Comparison of ENCODE assay signal across 17 mouse cellular contexts in the genomic region with DNA sequence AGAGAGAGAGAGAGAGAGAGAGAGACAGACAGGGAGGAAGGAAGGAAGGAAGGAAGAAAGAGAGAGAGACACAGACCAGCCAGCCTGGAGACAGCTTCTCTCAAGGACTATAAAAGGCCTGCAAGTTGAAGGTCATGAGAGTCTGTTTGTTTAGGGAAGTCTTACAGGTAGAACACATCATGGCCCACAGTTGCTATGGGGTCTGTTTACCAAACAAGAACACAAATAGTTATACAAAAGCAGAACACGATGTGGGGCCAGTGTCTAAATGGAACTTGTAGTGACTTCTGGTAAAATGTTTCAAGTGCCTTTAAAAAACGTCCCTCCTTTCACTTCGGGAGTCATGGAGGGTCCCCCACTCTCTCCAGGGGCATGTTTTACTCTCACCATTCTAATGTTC.
DNase-seq lines count a peak whose midpoint lies in the region; TF ChIP-seq lines count a peak whose summit lies in the region.
"Had no signal": no experiment of that assay in that cellular context is flagged by ENCODE, and none has a peak within 500 bp of the region (broad histone marks: within the 10 kb centered on the region; RNA-seq: fewer than 3 reads in every experiment).

No protein-coding gene starts in this region.

- intact Hi-C loops in heart, postnatal 25 days (cut with DNase I) = no loop called here

- peaks cover 17% of the 10 kb centered on the region; the same call in 1 of the 2 replicates for H3K36me3 ChIP-seq in heart, embryonic 10.5 days
- no peaks in the 10 kb centered on the region for H3K36me3 ChIP-seq in testis, adult 2 months (ENCODE audit: control insufficient read depth, insufficient read depth, low read length)
- peaks cover 9% of the 10 kb centered on the region for H3K36me3 ChIP-seq in embryonic facial prominence, embryonic 10.5 days (replicated peaks)
- H3K36me3 ChIP-seq: embryonic facial prominence, embryonic 15.5 days; forebrain, embryonic 15.5 days; hindbrain, embryonic 15.5 days; limb, embryonic 15.5 days had no signal

- H3K4me3 ChIP-seq in heart, embryonic 10.5 days = no peak overlapping the region
- H3K4me3 ChIP-seq in testis, adult 2 months (ENCODE audit: control insufficient read depth, low read depth, low read length) = no peak overlapping the region
- no peak overlapping the region for H3K4me3 ChIP-seq in embryonic facial prominence, embryonic 10.5 days
- H3K4me3 ChIP-seq: embryonic facial prominence, embryonic 15.5 days; forebrain, embryonic 15.5 days; hindbrain, embryonic 15.5 days; limb, embryonic 15.5 days had no signal

- peak overlapping the region; percentile 77 for H3K27ac ChIP-seq in heart, embryonic 10.5 days
- H3K27ac ChIP-seq in testis, adult 2 months (ENCODE audit: control insufficient read depth, insufficient read depth, low read depth, low read length) = peak overlapping the region; percentile 23; the same call in 1 of the 2 replicates
- no peak overlapping the region for H3K27ac ChIP-seq in embryonic facial prominence, embryonic 10.5 days (replicated peaks)
- H3K27ac ChIP-seq: embryonic facial prominence, embryonic 15.5 days; forebrain, embryonic 15.5 days; hindbrain, embryonic 15.5 days; limb, embryonic 15.5 days had no signal

- no peak for DNase-seq in heart, embryonic 10.5 days (ENCODE audit: low spot score)
- DNase-seq in heart, postnatal 25 days (ENCODE audit: low spot score) = no peak
- DNase-seq in testis, postnatal 10 days (ENCODE audit: low spot score) = no peak
- peak; percentile 82 for DNase-seq in induced T-regulatory cell, adult 2 months (ENCODE audit: low read depth)
- DNase-seq in left cerebral cortex, adult 9 months (ENCODE audit: low spot score in 2 of 2) = no peak
- no peak for DNase-seq in embryonic facial prominence, embryonic 10.5 days (ENCODE audit: low spot score)
- DNase-seq in layer of hippocampus, adult 8-10 months (ENCODE audit: low spot score in 2 of 2) = no peak
- DNase-seq: adrenal gland, adult 8-10 months; gastrocnemius, postnatal 10 days; kidney, adult 9 months; lung, postnatal 10 days had no signal

- WGBS in heart, embryonic 10.5 days = 49% methylated on average over 3 of the region's 3 CpGs
- 79% methylated on average over 3 of the region's 3 CpGs for WGBS in embryonic facial prominence, embryonic 10.5 days

- no peaks in the 10 kb centered on the region for H3K9me3 ChIP-seq in heart, embryonic 10.5 days
- no peaks in the 10 kb centered on the region for H3K9me3 ChIP-seq in embryonic facial prominence, embryonic 10.5 days
- H3K9me3 ChIP-seq: embryonic facial prominence, embryonic 15.5 days; forebrain, embryonic 15.5 days; hindbrain, embryonic 15.5 days; limb, embryonic 15.5 days had no signal

- TF ChIP-seq CTCF in testis, adult 2 months (IDR thresholded peaks at IDR 0.05; ENCODE audit: control insufficient read depth, insufficient read depth, insufficient replicate concordance, low read depth, low read length) = no peak

- H3K27me3 ChIP-seq in heart, embryonic 10.5 days (ENCODE audit: insufficient read depth, poor library complexity, severe bottlenecking) = no peaks in the 10 kb centered on the region
- H3K27me3 ChIP-seq in testis, adult 2 months (ENCODE audit: control insufficient read depth, insufficient read depth, low read length) = no peaks in the 10 kb centered on the region
- H3K27me3 ChIP-seq in embryonic facial prominence, embryonic 10.5 days (replicated peaks; ENCODE audit: low read depth, poor library complexity, severe bottlenecking) = no peaks in the 10 kb centered on the region
- H3K27me3 ChIP-seq: embryonic facial prominence, embryonic 15.5 days; forebrain, embryonic 15.5 days; hindbrain, embryonic 15.5 days; limb, embryonic 15.5 days; Patski had no signal

- peaks cover 73% of the 10 kb centered on the region for H3K4me1 ChIP-seq in heart, embryonic 10.5 days
- no peaks in the 10 kb centered on the region for H3K4me1 ChIP-seq in testis, adult 2 months (ENCODE audit: control insufficient read depth, insufficient read depth, low read length)
- H3K4me1 ChIP-seq in embryonic facial prominence, embryonic 10.5 days = peaks cover 31% of the 10 kb centered on the region

- TF ChIP-seq POLR2A in testis, adult 2 months (IDR thresholded peaks at IDR 0.05; ENCODE audit: control insufficient read depth, low read depth, low read length) = no peak
